Mouse (Mus musculus): ENCODE data around the gene Tmem260.
"Not testable (repeated sequence)": the region's sequence is repeated elsewhere in the genome, so short reads cannot be mapped to it uniquely, and the experiment has no call there.

Gene Tmem260

DNA sequence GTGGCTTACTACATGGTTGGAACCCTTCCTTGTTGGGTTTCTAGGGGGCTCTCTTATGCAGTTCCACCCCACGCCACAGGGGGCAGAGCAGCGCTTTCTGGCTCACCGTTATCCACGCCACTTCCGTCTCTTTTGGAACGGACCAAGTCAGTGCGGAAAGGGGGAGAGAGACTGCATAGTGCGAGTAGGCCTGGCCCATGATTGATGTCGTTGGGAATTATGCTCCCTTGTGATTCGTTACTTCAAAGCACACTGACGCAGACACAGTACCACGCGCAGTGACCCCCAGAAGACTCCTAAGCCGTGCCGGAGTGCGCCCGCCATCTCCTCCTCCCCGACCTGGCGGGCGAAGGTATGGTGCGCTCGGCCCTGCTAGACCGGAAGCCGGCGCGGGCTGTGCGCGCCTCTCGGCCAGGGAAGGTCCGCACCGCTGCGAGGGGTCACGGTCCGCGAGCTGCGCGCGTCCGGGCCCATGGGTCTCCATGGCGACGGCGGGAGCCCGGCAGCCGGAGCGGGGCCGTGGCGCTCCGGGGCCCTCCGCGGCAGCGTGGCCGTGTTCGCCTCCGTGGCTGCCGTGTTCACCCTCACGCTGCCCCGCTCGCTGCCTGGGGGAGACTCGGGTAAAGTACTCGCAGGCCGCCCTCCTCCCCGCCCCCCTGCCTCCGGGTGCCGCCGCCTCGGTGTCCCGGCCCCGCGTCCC is at the start of gene Tmem260:
TSS of gene Tmem260 (plus strand) at position 141 of the 700 bp plus-strand sequence.
- peak; percentile 92 for DNase-seq (ENCODE audit: extremely low read depth, insufficient read length, low spot score)

DNA sequence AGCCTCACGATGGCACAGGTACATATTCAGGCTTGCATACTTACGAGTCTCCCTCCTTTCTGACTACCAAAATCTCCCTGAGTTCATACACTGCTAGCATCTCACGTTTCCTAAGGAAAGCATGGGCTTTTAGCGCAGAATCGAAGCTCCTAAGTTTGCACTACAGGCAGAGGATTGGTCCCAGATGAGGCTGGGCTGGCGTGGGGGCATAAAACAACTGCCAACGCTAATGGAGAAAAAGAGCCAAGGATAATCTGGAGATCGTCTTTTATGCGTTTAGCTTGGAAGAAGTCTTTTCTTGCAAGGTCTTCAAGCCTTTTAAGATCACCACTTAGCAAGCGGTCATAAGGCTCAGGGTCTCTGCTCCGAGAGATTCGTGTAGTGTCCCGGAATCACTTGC is 39.8 kb upstream of the Tmem260 start:
- DNase-seq (ENCODE audit: extremely low read depth, insufficient read length, low spot score) = no peak

DNA sequence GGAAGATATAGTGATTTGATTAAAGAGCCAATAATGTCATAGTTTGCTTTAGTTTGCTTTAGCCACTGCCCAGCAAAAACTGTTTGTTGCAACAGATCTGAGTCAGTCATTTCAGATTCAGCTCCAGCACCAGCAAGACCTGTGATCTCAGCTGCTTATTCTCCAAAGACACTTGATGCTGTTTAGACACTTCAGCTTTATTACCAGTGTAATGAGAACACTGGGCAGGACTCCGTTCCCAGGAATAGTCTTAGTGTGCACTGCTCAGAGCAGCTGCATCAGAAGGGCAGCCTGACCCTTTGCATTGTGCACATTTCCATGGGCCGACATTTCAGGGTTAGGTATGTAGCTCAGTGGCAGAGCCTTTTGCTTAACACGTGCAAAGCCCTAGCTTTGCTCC is 28.9 kb upstream of the Tmem260 start:
- DNase-seq (ENCODE audit: extremely low read depth, insufficient read length, low spot score) = no peak

- no peak for DNase-seq (ENCODE audit: extremely low read depth, insufficient read length, low spot score)
These were observed 27.7 kb upstream of the Tmem260 start for GRCm38 (mm10) chr14:48418264-48418663.

- no peak for DNase-seq (ENCODE audit: extremely low read depth, insufficient read length, low spot score)
These were observed 27.3 kb upstream of the Tmem260 start for GRCm38 (mm10) chr14:48418672-48419071.

DNA sequence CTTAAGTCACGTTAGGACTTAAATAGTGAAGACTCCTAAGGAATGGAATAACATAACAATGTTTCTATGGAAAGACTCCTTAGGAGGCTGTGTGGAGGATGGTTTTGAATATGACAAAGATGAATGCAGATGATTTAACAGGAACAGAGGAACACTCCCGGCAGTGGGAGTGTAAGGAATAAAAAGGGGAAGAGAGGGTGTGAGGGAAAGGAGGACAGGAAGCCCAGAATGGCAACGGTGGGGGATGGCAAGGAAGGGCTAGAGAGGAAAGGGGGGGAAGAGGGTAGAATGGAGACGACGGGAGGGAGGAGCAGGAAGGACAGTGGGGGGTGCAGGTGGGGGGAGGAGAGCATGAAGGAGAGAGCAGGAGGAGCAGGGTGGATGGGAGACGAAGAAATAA is 24.4 kb upstream of the Tmem260 start:
- no peak for DNase-seq (ENCODE audit: extremely low read depth, insufficient read length, low spot score)

- DNase-seq (ENCODE audit: extremely low read depth, insufficient read length, low spot score) = no peak
These were observed 23.9 kb upstream of the Tmem260 start for GRCm38 (mm10) chr14:48421996-48422395.

- no peak for DNase-seq (ENCODE audit: extremely low read depth, insufficient read length, low spot score)
These were observed 23.5 kb upstream of the Tmem260 start for GRCm38 (mm10) chr14:48422436-48422835.

DNA sequence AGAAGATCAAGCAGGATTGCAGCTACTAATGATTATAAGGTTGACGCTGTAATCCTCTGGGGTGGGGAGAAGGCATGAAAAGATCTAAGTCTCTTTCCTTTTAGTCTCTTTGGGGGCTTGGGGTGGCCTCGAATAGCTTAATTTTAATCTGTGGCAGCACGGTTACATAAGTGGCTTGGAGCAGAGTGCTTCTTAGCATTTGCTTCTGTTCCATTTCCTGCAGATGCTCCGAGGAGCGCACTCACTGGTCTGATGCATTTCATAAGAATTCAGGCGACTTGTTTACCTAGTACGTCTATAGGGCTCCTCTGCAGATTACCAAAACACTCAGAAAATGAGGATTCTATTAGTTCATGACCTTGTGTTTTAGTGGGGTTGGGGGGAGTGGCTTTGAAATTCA is 23.0 kb upstream of the Tmem260 start:
- no peak for DNase-seq (ENCODE audit: extremely low read depth, insufficient read length, low spot score)

GRCm38 (mm10) chr14:48431978-48432377 is 13.9 kb upstream of the Tmem260 start:
- DNase-seq (ENCODE audit: extremely low read depth, insufficient read length, low spot score) = no peak

GRCm38 (mm10) chr14:48443796-48444195 is 2.1 kb upstream of the Tmem260 start:
- DNase-seq (ENCODE audit: extremely low read depth, insufficient read length, low spot score) = peak; percentile 23

DNA sequence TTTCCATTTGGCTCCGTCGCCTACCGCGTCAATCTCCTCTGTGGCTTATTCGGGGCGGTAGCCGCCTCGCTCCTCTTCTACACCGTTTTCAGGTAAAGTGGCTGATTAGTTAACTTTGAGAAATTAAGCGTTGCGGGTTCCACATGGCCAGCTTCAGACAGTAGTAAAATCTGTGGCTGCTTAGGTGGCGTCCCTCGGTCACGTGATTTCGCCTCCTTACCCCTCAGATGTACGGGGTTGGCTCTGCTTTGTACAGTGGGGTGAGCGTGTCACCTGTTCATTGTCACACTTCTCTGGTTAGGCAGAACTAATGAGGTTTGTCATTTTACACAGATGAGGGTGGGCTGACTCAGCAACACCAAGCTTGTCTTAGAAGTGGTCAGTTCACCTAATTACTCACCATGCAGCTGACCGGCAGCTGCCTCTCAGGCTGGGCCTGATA is 6.1 kb downstream of the Tmem260 start:
- DNase-seq (ENCODE audit: extremely low read depth, insufficient read length, low spot score) = no peak

DNA sequence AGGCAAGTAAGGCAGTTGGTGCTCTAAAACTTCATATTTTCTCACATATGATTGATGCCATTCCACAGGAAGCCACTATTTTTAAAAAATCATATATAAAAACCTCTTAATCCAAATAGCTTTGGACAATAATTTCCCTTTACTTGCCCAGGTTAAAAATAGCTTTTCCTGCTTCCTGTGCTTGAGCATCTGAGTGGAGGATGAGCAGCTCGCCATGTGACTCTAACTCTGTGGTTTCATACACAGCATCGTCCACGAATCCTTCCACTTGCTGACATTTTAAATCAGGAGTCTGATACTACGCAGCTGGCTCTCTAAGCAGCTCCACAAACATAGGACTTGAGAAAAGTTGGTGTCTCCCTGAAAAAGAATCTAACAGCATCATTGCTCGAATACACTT is 7.5 kb downstream of the Tmem260 start:
- DNase-seq (ENCODE audit: extremely low read depth, insufficient read length, low spot score) = no peak

- no peak for DNase-seq (ENCODE audit: extremely low read depth, insufficient read length, low spot score)
These were observed 10.6 kb downstream of the Tmem260 start for GRCm38 (mm10) chr14:48456305-48457092.

DNA sequence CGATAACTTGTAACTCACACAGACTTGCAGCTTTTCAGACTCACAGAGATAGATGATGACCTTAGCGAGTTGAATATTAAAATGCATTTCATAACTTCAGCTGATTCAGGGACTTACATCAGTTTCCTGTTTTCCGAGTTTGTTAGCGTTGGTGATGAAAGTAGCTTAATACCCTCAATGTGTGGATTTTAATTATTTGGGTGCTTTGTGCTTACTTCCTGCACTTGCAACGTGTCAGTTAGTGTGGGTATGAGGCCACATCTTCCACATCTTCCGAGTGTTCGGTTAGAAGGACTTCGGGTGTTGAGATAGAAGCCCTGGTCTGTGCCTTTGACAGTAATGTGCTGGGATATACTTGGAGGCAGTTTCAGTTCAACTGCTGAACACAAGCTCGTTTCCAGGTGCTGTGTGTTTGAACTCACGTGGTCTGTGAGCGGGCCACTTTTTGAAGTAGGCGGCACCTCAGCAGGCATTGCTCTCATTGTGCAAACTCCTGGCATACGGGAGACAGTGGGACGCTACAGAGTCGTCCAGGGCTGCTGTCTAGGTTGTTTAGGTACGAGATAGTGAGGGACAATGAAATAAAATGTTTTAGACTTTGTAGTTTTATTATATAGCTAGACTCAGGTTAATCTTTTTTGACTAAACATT is 11.5 kb downstream of the Tmem260 start:
- no peak for DNase-seq (ENCODE audit: extremely low read depth, insufficient read length, low spot score)

DNA sequence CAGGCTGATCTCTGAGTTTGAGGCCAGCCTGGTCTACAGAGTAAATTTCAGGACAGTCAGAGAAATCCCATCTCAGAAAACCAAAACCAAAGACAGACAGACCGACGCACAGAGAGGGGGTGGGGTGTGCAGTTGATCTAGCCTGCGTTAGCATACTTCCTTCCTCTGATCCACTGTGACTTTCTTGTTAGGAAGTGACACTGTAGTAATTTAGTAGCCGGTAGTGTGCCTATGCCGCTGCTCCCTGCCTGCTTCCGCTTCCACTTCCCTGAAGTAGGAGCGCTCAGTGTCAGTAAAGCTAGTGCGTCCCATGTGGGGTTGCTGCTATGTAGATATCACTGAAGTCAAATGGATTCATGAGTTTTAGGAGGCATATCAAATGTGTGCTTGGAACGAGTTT is 13.0 kb downstream of the Tmem260 start:
- no peak for DNase-seq (ENCODE audit: extremely low read depth, insufficient read length, low spot score)

DNA sequence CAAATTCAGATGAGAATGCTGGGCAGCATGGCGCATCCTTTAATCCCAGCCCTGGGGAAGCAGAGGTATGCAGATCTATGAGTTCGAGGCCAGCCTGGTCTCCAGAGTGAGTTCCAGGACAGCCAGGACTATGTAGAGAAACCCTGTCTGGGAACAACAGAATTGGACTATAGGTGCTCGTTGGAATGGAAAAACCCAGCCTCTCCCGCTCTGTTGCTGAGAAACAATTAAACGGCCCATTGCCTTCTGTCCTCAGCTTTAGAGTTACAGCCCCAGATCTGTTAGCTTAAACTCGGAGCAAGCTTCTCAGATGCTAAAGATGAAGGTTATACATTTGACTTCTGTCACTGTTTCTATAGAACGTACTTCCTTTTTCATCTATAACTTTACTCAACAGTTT is 22.4 kb downstream of the Tmem260 start:
- no peak for DNase-seq (ENCODE audit: extremely low read depth, insufficient read length, low spot score)

GRCm38 (mm10) chr14:48470742-48471487 is 25.0 kb downstream of the Tmem260 start:
- no peak for DNase-seq (ENCODE audit: extremely low read depth, insufficient read length, low spot score)

- no peak for DNase-seq (ENCODE audit: extremely low read depth, insufficient read length, low spot score)
These were observed 26.3 kb downstream of the Tmem260 start for GRCm38 (mm10) chr14:48472179-48472578.

DNA sequence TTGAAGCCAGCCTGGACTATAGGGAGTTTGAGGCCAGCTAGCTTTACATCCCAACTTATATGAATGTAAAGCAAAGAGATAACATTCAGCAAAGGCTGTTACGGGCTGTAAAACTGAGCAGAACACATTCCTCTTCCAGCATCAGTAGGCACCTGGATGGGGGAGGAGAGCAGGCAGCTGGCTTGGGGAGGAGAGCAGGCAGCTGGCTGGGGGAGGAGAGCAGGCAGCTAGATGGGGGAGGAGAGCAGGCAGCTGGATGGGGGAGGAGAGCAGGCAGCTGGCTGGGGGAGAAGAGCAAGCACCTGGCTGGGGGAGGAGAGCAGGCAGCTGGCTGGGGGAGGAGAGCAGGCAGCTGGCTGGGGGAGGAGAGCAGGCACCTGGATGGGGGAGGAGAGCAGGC is 29.4 kb downstream of the Tmem260 start:
- no peak for DNase-seq (ENCODE audit: extremely low read depth, insufficient read length, low spot score)

GRCm38 (mm10) chr14:48475834-48476233 is 29.9 kb downstream of the Tmem260 start:
- not testable (repeated sequence) for DNase-seq (ENCODE audit: extremely low read depth, insufficient read length, low spot score)
